Mouse (Mus musculus): ENCODE data around the gene Ints3. TPM values are rescaled to one million over a fixed set of nuclear protein-coding genes. Genes with fewer than 3 reads are reported as not detected.
"Not testable (repeated sequence)": the region's sequence is repeated elsewhere in the genome, so short reads cannot be mapped to it uniquely, and the experiment has no call there.

Ints3 gene
- total RNA-seq, 2 experiments from 2014 or later = 13.6 to 16.1 TPM

DNA sequence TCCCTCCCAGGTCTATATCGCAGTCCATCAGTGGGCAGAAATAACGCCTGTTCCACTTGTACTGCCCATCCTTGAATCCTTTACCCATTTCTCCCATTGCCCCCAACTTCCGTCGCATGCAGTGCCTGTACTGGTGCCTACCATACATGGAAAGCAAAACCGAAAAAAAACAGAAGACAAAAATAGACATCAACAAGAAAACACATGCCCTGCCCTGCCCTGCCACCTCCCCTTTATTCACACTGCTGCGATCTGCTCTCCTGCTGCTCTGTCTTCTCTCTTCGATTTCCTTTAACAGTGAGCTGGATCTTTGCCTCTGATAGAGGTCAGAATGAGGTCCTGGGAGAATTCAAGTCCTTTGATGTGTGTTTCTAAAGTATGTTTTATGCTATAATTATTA, 75.5 kb downstream of the Ints3 start:
- DNase-seq (ENCODE audit: low spot score) = no peak

DNA sequence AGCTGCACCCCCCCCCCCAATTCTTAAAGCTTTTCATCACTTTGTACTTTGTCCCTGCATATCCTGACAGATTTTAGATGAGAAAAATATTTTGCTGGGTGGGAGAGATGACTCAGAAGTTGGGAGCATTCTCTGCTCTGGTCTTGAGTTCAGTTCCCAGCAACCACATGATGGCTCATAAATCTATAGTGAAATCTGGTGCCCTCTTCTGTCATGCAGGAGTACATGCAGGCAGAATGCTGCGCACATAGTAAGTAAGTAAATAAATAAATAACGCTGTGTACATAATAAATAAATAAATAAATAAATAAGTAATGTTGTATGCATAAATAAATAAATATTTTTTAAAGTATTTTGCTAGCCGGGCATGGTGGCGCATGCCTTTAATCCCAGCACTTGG, 85.6 kb downstream of the Ints3 start:
- DNase-seq (ENCODE audit: low spot score) = no peak

DNA sequence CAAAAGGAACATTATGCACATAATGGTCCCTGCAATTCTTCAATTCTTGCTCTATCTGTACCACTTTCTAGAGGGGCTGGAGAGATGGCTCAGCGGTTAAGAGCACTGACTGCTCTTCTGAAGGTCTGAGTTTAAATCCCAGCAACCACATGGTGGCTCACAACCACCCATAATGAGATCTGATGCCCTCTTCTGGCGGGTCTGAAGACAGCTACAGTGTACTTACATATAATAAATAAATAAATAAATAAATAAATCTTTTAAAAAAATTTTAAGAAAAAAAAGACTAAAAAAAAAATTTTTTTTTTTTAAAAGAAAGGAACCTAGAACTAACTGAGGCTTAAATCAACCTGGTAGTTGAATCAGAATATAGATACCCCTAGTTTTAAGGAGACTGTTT, 90.6 kb downstream of the Ints3 start:
- not testable (repeated sequence) for DNase-seq (ENCODE audit: low spot score)

Other genes starting within 250 kb of the Ints3 start
- gene Rps27, start 220.0 kb downstream of the Ints3 start, total RNA-seq (2021) = 1,000 to 10,000 TPM; 1,075 to 1,237 TPM
- 1 to 10 TPM; 6.1 to 9.6 TPM for gene Rab13, start 219.9 kb downstream of the Ints3 start, total RNA-seq (2021)
- gene Jtb, start 202.0 kb downstream of the Ints3 start, total RNA-seq (2021) = 10 to 100 TPM; 73.7 to 75.0 TPM
- not detected for gene Creb3l4, start 190.1 kb downstream of the Ints3 start, total RNA-seq (2021)
- gene Slc39a1, start 185.4 kb downstream of the Ints3 start, total RNA-seq (2021) = 10 to 100 TPM; 38.9 to 40.7 TPM
- gene Crtc2, start 179.5 kb downstream of the Ints3 start, total RNA-seq (2021) = 10 to 100 TPM; 13.7 to 16.2 TPM
- gene Dennd4b, start 168.4 kb downstream of the Ints3 start, total RNA-seq (2021) = 10 to 100 TPM; 81.1 to 81.6 TPM
- 10 to 100 TPM; 58.3 to 59.4 TPM for gene Gatad2b, start 140.4 kb downstream of the Ints3 start, total RNA-seq (2021)
- gene Slc27a3, start 43.7 kb downstream of the Ints3 start, total RNA-seq (2021) = 1 to 10 TPM; 1.0 to 1.1 TPM
- 1 to 10 TPM; 6.0 to 7.1 TPM for gene Npr1, start 32.2 kb upstream of the Ints3 start, total RNA-seq (2021)
- 10 to 100 TPM; 25.2 to 26.7 TPM for gene Ilf2, start 42.5 kb upstream of the Ints3 start, total RNA-seq (2021)
- gene Snapin, start 57.4 kb upstream of the Ints3 start, total RNA-seq (2021) = 10 to 100 TPM; 78.8 to 79.5 TPM
- 100 to 1,000 TPM in 1 of 2 experiments, 10 to 100 TPM in 1; 88.7 to 103 TPM for gene Chtop, start 75.9 kb upstream of the Ints3 start, total RNA-seq (2021)
- 100 to 1,000 TPM; 205 to 220 TPM for gene S100a1, start 80.8 kb upstream of the Ints3 start, total RNA-seq (2021)
- 10 to 100 TPM; 10.4 to 14.4 TPM for gene S100a13, start 80.8 kb upstream of the Ints3 start, total RNA-seq (2021)
- gene S100a14, start 93.2 kb upstream of the Ints3 start, total RNA-seq (2021) = under 1 TPM in 1 of 2 experiments, not detected in 1; 0.39 TPM
- 10 to 100 TPM; 51.3 to 58.8 TPM for gene S100a16, start 103.6 kb upstream of the Ints3 start, total RNA-seq (2021)
- gene S100a3, start 127.0 kb upstream of the Ints3 start, total RNA-seq (2021) = not detected
- gene S100a2, start 156.6 kb upstream of the Ints3 start, total RNA-seq (2021) = not detected
- not detected for gene Gm42674, start 168.3 kb upstream of the Ints3 start, total RNA-seq (2021)
- gene S100a4, start 170.1 kb upstream of the Ints3 start, total RNA-seq (2021) = 10 to 100 TPM; 10.1 to 17.7 TPM
- 1 to 10 TPM in 1 of 2 experiments, not detected in 1; 2.5 TPM for gene S100a5, start 174.9 kb upstream of the Ints3 start, total RNA-seq (2021)
- 100 to 1,000 TPM in 1 of 2 experiments, 10 to 100 TPM in 1; 63.5 to 106 TPM for gene S100a6, start 179.3 kb upstream of the Ints3 start, total RNA-seq (2021)
- not detected for gene S100a7a, start 220.4 kb upstream of the Ints3 start, total RNA-seq (2021)
- not detected for gene S100a8, start 235.4 kb upstream of the Ints3 start, total RNA-seq (2021)